Mouse (Mus musculus) kidney, adult 2 months (tissue): Measurements from ENCODE around the gene Nisch.

ENCODE experiments used
- CTCF ChIP-seq: fragments of 200-500 bp; conservative IDR thresholded peaks from 2 replicates; pipeline ENCODE4 v1.5.1; 2011; ENCODE audit warnings: low read depth, mild to moderate bottlenecking, control low read depth, low read length, moderate library complexity, mixed read lengths; ENCODE audit not compliant: insufficient read depth, insufficient read length
- POLR2A ChIP-seq: fragments of 200-500 bp; IDR thresholded peaks from one replicate; pipeline ENCODE4 v1.6.1; 2011; ENCODE audit warnings: low read depth, low read length, control low read depth

DNA sequence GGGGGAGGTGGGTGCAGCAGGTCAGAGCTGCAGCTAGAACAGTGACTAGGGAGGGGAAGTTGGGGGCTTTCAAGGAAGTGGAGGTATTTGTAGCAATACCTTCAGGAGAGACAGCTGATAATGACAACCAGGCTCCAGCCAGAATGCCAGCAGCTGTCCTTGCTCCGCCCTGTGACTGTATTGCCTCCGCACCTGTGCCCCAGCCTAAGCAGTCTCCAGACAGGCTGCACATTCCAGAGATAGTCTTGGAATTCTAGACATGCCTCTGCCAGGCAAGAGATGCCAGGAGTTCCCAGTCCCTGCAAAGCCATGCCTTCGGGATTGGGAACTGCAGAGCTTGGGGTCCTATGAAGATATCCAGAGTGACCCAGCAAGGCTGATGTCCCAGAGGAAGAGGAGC is 4.2 kb downstream of the Nisch start:
- TF ChIP-seq CTCF, result no peak
- TF ChIP-seq POLR2A, result no peak
